Mouse (Mus musculus) liver, embryonic 13.5 days (tissue): ENCODE measurements around the gene Il19. TPM values are rescaled to one million over a fixed set of nuclear protein-coding genes. Genes with fewer than 3 reads are reported as not detected.

Experiments used
- ATAC-seq: fragments of 200-750 bp; cut with Nextera tagmentation; 2 replicates; pipeline ENCODE4 v1.8.0; 2017; ENCODE audit warnings: low read depth, mild to moderate bottlenecking, moderate number of reproducible peaks, moderate library complexity
- DNase-seq: peaks from one replicate; pipeline ENCODE4 v3.0.0; 2022
- H3K27ac ChIP-seq: fragments of 300-500 bp; sonication (generic); 2 replicates; pipeline ENCODE4 v1.5.1; 2015; ENCODE audit warnings: moderate library complexity, mild to moderate bottlenecking, inconsistent platforms
- H3K27me3 ChIP-seq: fragments of 300-500 bp; sonication (generic); 2 replicates; pipeline ENCODE4 v1.6.1; 2015; ENCODE audit warnings: mild to moderate bottlenecking, inconsistent platforms
- H3K36me3 ChIP-seq: fragments of 300-500 bp; sonication (generic); 2 replicates; pipeline ENCODE4 v1.6.1; 2015; ENCODE audit warnings: mild to moderate bottlenecking, inconsistent platforms
- H3K4me1 ChIP-seq: fragments of 300-500 bp; sonication (generic); replicated peaks from 2 replicates; pipeline ENCODE4 v1.6.1; 2015; ENCODE audit warnings: inconsistent platforms
- H3K4me2 ChIP-seq: fragments of 300-500 bp; sonication (generic); 2 replicates; pipeline ENCODE4 v1.6.1; 2015; ENCODE audit warnings: inconsistent platforms, mild to moderate bottlenecking, moderate library complexity
- H3K4me3 ChIP-seq: fragments of 300-500 bp; sonication (generic); replicated peaks from 2 replicates; pipeline ENCODE4 v1.5.1; 2015; ENCODE audit warnings: mild to moderate bottlenecking, inconsistent platforms
- H3K9ac ChIP-seq: fragments of 300-500 bp; sonication (generic); 2 replicates; pipeline ENCODE4 v1.6.1; 2015; ENCODE audit warnings: mild to moderate bottlenecking, inconsistent platforms
- H3K9me3 ChIP-seq: fragments of 300-500 bp; sonication (generic); replicated peaks from 2 replicates; pipeline ENCODE4 v1.6.1; 2016; ENCODE audit warnings: inconsistent platforms
- WGBS: fragments of 180-500 bp; shearing (Covaris S2); methylation state at CpG from one replicate; pipeline ENCODE4 v1.1.7; 2015; ENCODE audit not compliant: insufficient replicate concordance; 5-methylcytosine and 5-hydroxymethylcytosine counted together
- polyA plus RNA-seq: library from polyadenylated mRNA; unstranded; fragments of >200 nt; fragmentation: Nextera tagmentation; extraction: Ambion mirVana; gene quantifications from 2 replicates; pipeline ENCODE4 v1.2.1, GENCODE M21; 2015

Gene Il19
- not detected in 2 replicates for polyA plus RNA-seq

GRCm38 (mm10) chr1:130940065-130940687 lies at the start of gene Il19:
Il19 (minus strand) TSS chr1:130940115.
- H3K36me3 ChIP-seq = no peaks in the 10 kb centered on the region
- WGBS = 52% methylated on average over 4 of the region's 4 CpGs
- no peak within 1 kb of the TSS for H3K27ac ChIP-seq
- DNase-seq (no peak), ATAC-seq (no peak)
- no peak within 1 kb of the TSS for H3K9ac ChIP-seq
- H3K27me3 ChIP-seq = no peaks in the 10 kb centered on the region
- H3K4me2 ChIP-seq = no peak within 1 kb of the TSS
- H3K4me1 ChIP-seq = no peaks in the 10 kb centered on the region
- no peaks in the 10 kb centered on the region for H3K9me3 ChIP-seq
- H3K4me3 ChIP-seq = no peak within 1 kb of the TSS

DNA sequence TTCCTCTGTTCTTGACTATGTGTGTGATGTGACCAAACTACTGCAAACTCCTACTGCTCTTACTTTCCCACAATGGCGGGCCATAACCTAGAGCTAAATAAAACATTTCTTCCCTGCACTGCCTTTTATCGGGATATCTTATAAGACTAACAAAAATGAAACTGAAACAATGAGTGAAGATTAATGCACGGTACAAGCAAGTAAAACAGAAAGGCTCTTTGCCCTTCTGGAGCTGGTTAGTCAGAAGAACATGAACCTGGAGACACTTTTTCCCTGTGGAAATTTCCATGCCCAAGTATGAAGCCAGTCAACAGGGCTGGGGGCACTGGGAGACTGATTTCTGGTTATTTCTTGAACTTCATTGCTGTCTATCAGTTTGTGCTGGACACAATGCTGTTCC lies 49.4 kb upstream of the Il19 start:
- WGBS = 66% methylated on average over 3 of the region's 3 CpGs
- H3K36me3 ChIP-seq = no peaks in the 10 kb centered on the region

GRCm38 (mm10) chr1:130987418-130987817 lies 47.5 kb upstream of the Il19 start:
- Histone ChIP-seq H3K9ac (no peak overlapping the region), H3K4me1 (no peaks in the 10 kb centered on the region), H3K9me3 (no peaks in the 10 kb centered on the region), H3K27me3 (no peaks in the 10 kb centered on the region), H3K4me2 (no peak overlapping the region), H3K27ac (no peak overlapping the region), H3K36me3 (no peaks in the 10 kb centered on the region), H3K4me3 (no peak overlapping the region)
- ATAC-seq (no peak), DNase-seq (no peak)

More for the DNA sequence above, 49.4 kb upstream of the Il19 start:
- Histone ChIP-seq H3K27me3 (no peaks in the 10 kb centered on the region), H3K4me1 (no peaks in the 10 kb centered on the region), H3K27ac (no peak overlapping the region), H3K4me3 (no peak overlapping the region), H3K4me2 (no peak overlapping the region), H3K9ac (no peak overlapping the region), H3K9me3 (no peaks in the 10 kb centered on the region)
- ATAC-seq (no peak), DNase-seq (no peak)

- H3K4me3 ChIP-seq = no peak overlapping the region
Measured at GRCm38 (mm10) chr1:130987001-130987400, 47.1 kb upstream of the Il19 start.

DNA sequence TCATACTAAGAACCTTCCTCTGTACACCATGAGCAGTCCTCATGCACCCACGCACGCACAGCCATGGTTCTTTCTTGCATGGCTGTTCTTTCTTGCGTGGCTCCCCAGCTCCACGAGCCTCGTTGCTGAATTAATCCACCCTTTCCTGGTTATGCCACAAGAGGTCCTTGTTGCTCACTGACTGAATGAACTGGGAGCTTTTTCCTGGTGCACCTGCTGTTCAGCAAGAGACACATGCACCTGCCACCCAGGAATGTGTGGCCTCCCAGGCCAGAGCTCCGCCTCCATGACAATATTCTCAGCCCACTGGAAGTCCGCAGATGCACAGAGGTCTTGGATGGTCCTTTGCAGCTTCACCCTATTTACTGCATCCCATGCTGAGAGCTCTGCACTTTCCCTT lies 44.5 kb upstream of the Il19 start:
- H3K9me3 ChIP-seq = no peaks in the 10 kb centered on the region
- H3K27me3 ChIP-seq = no peaks in the 10 kb centered on the region
- DNase-seq = no peak
- no peak overlapping the region for H3K9ac ChIP-seq
- 57% methylated on average over 7 of the region's 7 CpGs for WGBS
- no peaks in the 10 kb centered on the region for H3K4me1 ChIP-seq
- H3K36me3 ChIP-seq = no peaks in the 10 kb centered on the region
- no peak for ATAC-seq
- H3K4me2 ChIP-seq = no peak overlapping the region
- H3K4me3 ChIP-seq = no peak overlapping the region
- H3K27ac ChIP-seq = no peak overlapping the region

More at GRCm38 (mm10) chr1:130987001-130987400, 47.1 kb upstream of the Il19 start:
- H3K4me2 ChIP-seq = no peak overlapping the region
- no peak for DNase-seq
- H3K4me1 ChIP-seq = no peaks in the 10 kb centered on the region
- H3K27me3 ChIP-seq = no peaks in the 10 kb centered on the region
- ATAC-seq = no peak
- no peaks in the 10 kb centered on the region for H3K36me3 ChIP-seq
- H3K9me3 ChIP-seq = no peaks in the 10 kb centered on the region
- WGBS = 75% methylated on average over 5 of the region's 5 CpGs
- H3K27ac ChIP-seq = no peak overlapping the region
- no peak overlapping the region for H3K9ac ChIP-seq

- H3K4me1 ChIP-seq = no peaks in the 10 kb centered on the region
- H3K4me3 ChIP-seq = no peak overlapping the region
- 57% methylated on average over 1 of the region's 1 CpGs for WGBS
- no peaks in the 10 kb centered on the region for H3K9me3 ChIP-seq
- ATAC-seq = no peak
- no peak overlapping the region for H3K4me2 ChIP-seq
- no peak overlapping the region for H3K9ac ChIP-seq
- H3K36me3 ChIP-seq = no peaks in the 10 kb centered on the region
- DNase-seq = no peak
- no peaks in the 10 kb centered on the region for H3K27me3 ChIP-seq
- H3K27ac ChIP-seq = no peak overlapping the region
Measured at GRCm38 (mm10) chr1:130979455-130979854, 39.5 kb upstream of the Il19 start.

GRCm38 (mm10) chr1:130963891-130964290 lies 24.0 kb upstream of the Il19 start:
- no peak for DNase-seq
- no peaks in the 10 kb centered on the region for H3K27me3 ChIP-seq
- H3K9ac ChIP-seq = no peak overlapping the region
- H3K4me1 ChIP-seq = no peaks in the 10 kb centered on the region
- H3K4me3 ChIP-seq = no peak overlapping the region
- WGBS = 50% methylated on average over 6 of the region's 6 CpGs
- H3K4me2 ChIP-seq = no peak overlapping the region
- H3K27ac ChIP-seq = no peak overlapping the region
- no peak for ATAC-seq
- H3K9me3 ChIP-seq = no peaks in the 10 kb centered on the region
- H3K36me3 ChIP-seq = no peaks in the 10 kb centered on the region

DNA sequence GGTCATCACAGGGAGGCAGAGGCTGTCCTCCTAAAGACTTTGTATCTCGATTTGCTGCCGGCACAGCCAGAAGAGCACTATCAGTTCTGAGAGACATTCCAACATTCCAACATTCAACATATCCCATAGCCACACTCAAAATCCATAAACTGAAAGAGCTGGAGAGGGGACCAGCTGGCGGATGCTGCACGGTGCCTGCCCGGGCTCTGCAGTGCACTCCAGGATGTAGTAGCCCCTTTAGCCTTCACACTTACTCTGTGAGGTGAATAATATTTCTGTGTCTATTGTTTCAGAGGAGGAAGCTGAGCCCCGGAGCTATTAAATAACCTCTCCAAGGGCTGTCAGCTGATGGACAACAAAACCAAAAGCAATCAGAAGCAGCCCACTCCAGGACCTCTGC lies 7.0 kb upstream of the Il19 start:
- 55% methylated on average over 6 of the region's 6 CpGs for WGBS
- DNase-seq = no peak

DNA sequence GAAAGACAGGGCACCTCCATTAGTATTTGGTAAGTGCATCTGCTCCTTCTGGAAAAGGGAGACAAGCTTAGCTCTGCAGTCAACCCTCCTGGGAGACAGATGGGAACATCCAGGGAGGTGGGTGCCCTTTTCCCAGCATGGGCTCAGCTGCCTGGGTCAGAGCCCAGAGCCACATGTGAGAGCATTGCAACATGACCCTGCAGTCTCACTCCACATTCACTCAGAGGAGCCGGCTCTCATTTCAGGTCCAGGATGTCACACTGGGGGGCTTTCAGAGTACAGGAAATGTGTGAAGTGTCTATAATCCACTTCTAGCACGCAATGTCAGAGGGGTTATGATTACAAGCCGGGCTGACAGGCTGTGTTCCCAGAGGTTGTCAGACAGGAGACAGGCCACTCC lies 1.9 kb upstream of the Il19 start:
- Histone ChIP-seq H3K9ac (no peak overlapping the region), H3K9me3 (no peaks in the 10 kb centered on the region), H3K27ac (no peak overlapping the region), H3K36me3 (no peaks in the 10 kb centered on the region), H3K4me1 (no peaks in the 10 kb centered on the region), H3K27me3 (no peaks in the 10 kb centered on the region), H3K4me2 (no peak overlapping the region), H3K4me3 (no peak overlapping the region)
- 62% methylated on average over 3 of the region's 3 CpGs for WGBS
- DNase-seq = no peak
- ATAC-seq = no peak

More for the DNA sequence above, 7.0 kb upstream of the Il19 start:
- no peak for ATAC-seq
- no peaks in the 10 kb centered on the region for H3K36me3 ChIP-seq
- no peak overlapping the region for H3K27ac ChIP-seq
- no peak overlapping the region for H3K9ac ChIP-seq
- no peaks in the 10 kb centered on the region for H3K27me3 ChIP-seq
- H3K4me1 ChIP-seq = no peaks in the 10 kb centered on the region
- H3K9me3 ChIP-seq = no peaks in the 10 kb centered on the region
- H3K4me3 ChIP-seq = no peak overlapping the region
- no peak overlapping the region for H3K4me2 ChIP-seq

GRCm38 (mm10) chr1:130938192-130938591 lies 1.7 kb downstream of the Il19 start:
- Histone ChIP-seq H3K27me3 (no peaks in the 10 kb centered on the region), H3K4me3 (no peak overlapping the region), H3K9me3 (no peaks in the 10 kb centered on the region), H3K9ac (no peak overlapping the region), H3K4me1 (no peaks in the 10 kb centered on the region), H3K36me3 (no peaks in the 10 kb centered on the region), H3K27ac (no peak overlapping the region), H3K4me2 (no peak overlapping the region)
- ATAC-seq (no peak), DNase-seq (no peak)
- WGBS = 74% methylated on average over 7 of the region's 7 CpGs

- no peak overlapping the region for H3K27ac ChIP-seq
- no peak overlapping the region for H3K4me3 ChIP-seq
- H3K9me3 ChIP-seq = no peaks in the 10 kb centered on the region
- H3K9ac ChIP-seq = no peak overlapping the region
- WGBS = 81% methylated on average over 4 of the region's 4 CpGs
- no peaks in the 10 kb centered on the region for H3K36me3 ChIP-seq
- ATAC-seq = no peak
- no peaks in the 10 kb centered on the region for H3K4me1 ChIP-seq
- no peak overlapping the region for H3K4me2 ChIP-seq
- no peaks in the 10 kb centered on the region for H3K27me3 ChIP-seq
- no peak for DNase-seq
Measured at GRCm38 (mm10) chr1:130937170-130937569, 2.7 kb downstream of the Il19 start.

GRCm38 (mm10) chr1:130936351-130936750 lies 3.6 kb downstream of the Il19 start:
- ATAC-seq (no peak), DNase-seq (no peak)
- Histone ChIP-seq H3K36me3 (no peaks in the 10 kb centered on the region), H3K4me1 (no peaks in the 10 kb centered on the region), H3K9me3 (no peaks in the 10 kb centered on the region), H3K4me3 (no peak overlapping the region), H3K27ac (no peak overlapping the region), H3K4me2 (no peak overlapping the region), H3K27me3 (no peaks in the 10 kb centered on the region), H3K9ac (no peak overlapping the region)
- whole genome bisulfite sequencing = 61% methylated on average over 6 of the region's 6 CpGs
